Mouse (Mus musculus) activated CD4-positive, CD25-positive, alpha-beta regulatory T cell, adult 9 weeks (primary cell): ENCODE results near the gene Uroc1. TPM values are rescaled to one million over a fixed set of nuclear protein-coding genes. Genes with fewer than 3 reads are reported as not detected.

Experiments
- polyA plus RNA-seq: library from polyadenylated mRNA; unstranded; fragments of 100-300 nt; shearing (Covaris generic); gene quantifications from one replicate; pipeline ENCODE4 v1.2.1, GENCODE M21; 2017

Uroc1 gene
- not detected for polyA plus RNA-seq

DNA sequence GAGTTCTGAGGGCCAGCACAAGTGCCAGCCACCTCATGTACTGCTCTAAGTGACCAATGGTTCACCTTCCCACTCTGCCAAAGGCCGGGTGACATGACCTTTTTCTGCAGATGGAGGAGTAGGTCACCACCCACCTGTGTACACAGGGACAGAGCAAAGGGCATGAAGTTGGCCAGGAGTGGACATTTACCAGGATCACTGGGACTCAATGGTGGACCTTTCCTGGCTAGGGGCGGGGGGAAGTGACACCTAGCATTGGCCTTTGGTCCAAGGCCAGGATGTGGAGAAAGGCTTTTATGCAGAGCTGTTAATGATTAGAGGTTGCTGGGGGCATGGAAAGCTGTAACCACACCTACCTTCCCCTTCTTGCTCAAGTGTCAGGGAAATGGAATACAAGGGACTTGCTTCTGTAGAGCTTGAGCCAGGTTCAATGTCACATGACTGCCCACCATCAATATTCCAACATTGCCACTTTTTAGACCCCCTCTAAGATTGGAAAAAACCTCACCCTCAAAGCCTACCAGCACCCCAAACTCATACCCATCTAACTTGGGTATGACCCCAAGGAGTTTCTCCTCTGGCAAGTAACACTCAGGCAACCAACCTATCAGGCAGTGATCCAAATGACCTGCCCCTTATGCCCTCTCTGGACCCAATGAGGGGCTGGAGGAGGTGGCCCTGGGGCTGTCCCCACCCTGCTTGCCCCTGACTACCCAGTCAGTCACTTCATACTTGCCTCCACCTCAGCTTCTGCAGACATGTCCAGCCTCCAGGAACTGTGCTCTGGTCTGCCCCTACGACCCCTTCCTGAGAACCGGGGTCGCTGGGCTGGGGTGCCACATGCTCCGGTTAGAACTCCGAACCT lies at the start of gene Uroc1:
Gene Uroc1, plus strand, starts transcription at position 724 of the 865 bp plus-strand sequence.

GRCm38 (mm10) chr6:90300919-90301318 lies 32.2 kb upstream of the Uroc1 start, which contains the start of gene BC048671:
BC048671 (plus strand) TSS chr6:90301219.

DNA sequence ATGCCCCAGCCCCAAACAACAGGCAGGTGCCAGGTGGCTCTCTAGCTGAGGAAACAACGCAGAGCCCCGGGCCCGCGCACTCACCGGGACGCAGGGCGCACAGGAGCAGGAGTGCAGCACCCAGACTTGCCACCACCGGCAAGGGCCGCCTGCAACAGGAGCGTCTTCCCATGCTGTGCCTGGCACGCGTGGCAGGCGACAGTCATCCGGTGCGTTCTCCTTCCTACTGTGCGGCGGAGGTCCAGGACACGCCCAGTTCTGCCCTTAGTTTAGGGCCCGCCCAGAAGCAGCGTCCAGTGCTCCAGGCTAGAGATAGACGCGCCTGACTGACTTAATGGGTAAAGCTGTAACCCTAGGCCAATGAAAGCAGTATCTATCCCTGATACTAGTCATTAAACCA lies 8.1 kb upstream of the Uroc1 start, which contains the start of gene Chst13:
Gene Chst13, minus strand, starts transcription at position 195 of the 400 bp plus-strand sequence.

GRCm38 (mm10) chr6:90368976-90369724 lies 36.1 kb downstream of the Uroc1 start, which contains the start of gene Zxdc:
Zxdc (plus strand) TSS chr6:90369492.

Other genes starting within 250 kb of the Uroc1 start
- gene Vmn1r50, start 231.9 kb upstream of the Uroc1 start, polyA plus RNA-seq, result not detected
- not detected for gene Vmn1r51, start 210.7 kb upstream of the Uroc1 start, polyA plus RNA-seq
- gene Vmn1r52, start 158.5 kb upstream of the Uroc1 start, polyA plus RNA-seq, result not detected
- gene V1ra8, start 130.5 kb upstream of the Uroc1 start, polyA plus RNA-seq, result not detected
- gene Vmn1r53, start 108.8 kb upstream of the Uroc1 start, polyA plus RNA-seq, result not detected
- not detected for gene Vmn1r54, start 87.0 kb upstream of the Uroc1 start, polyA plus RNA-seq
- not detected for gene BC048671, start 32.1 kb upstream of the Uroc1 start, polyA plus RNA-seq
- gene Chst13, start 8.1 kb upstream of the Uroc1 start, polyA plus RNA-seq, result not detected
- gene Zxdc, start 36.2 kb downstream of the Uroc1 start, polyA plus RNA-seq, result 2.5 TPM
- not detected for gene Cfap100, start 95.5 kb downstream of the Uroc1 start, polyA plus RNA-seq
- gene Klf15, start 129.3 kb downstream of the Uroc1 start, polyA plus RNA-seq, result not detected
- gene Aldh1l1, start 153.1 kb downstream of the Uroc1 start, polyA plus RNA-seq, result 1.2 TPM